Mouse (Mus musculus) testis, adult 2 months (tissue): ENCODE measurements around the gene Ppp2r2c. TPM values are rescaled to one million over a fixed set of nuclear protein-coding genes. Genes with fewer than 3 reads are reported as not detected.

Source experiments
- H3K27ac ChIP-seq: fragments of 200-500 bp; 2 replicates; pipeline ENCODE4 v1.5.1; 2012; ENCODE audit warnings: low read depth, low read length; ENCODE audit not compliant: control insufficient read depth, insufficient read depth
- H3K27me3 ChIP-seq: fragments of 200-500 bp; 2 replicates; pipeline ENCODE4 v1.6.1; 2012; ENCODE audit warnings: mild to moderate bottlenecking, low read length, moderate library complexity; ENCODE audit not compliant: control insufficient read depth, insufficient read depth
- H3K36me3 ChIP-seq: fragments of 200-500 bp; 2 replicates; pipeline ENCODE4 v1.6.1; 2012; ENCODE audit warnings: mild to moderate bottlenecking, low read length; ENCODE audit not compliant: control insufficient read depth, insufficient read depth
- H3K4me1 ChIP-seq: fragments of 200-500 bp; 2 replicates; pipeline ENCODE4 v1.6.1; 2012; ENCODE audit warnings: low read length; ENCODE audit not compliant: control insufficient read depth, insufficient read depth
- H3K4me3 ChIP-seq: fragments of 200-500 bp; 2 replicates; pipeline ENCODE4 v1.5.1; 2012; ENCODE audit warnings: low read depth, mild to moderate bottlenecking, low read length, moderate library complexity, mixed read lengths; ENCODE audit not compliant: control insufficient read depth
- CTCF ChIP-seq: fragments of 200-500 bp; IDR thresholded peaks from 2 replicates; pipeline ENCODE4 v1.5.1; 2012; ENCODE audit warnings: low read depth, mild to moderate bottlenecking, inconsistent platforms, low read length, moderate library complexity; ENCODE audit not compliant: control insufficient read depth, insufficient read depth, insufficient replicate concordance
- POLR2A ChIP-seq: fragments of 200-500 bp; IDR thresholded peaks from 2 replicates; pipeline ENCODE4 v1.6.1; 2012; ENCODE audit warnings: low read depth, mild to moderate bottlenecking, inconsistent platforms, low read length, moderate library complexity; ENCODE audit not compliant: control insufficient read depth
- polyA plus RNA-seq: library from polyadenylated mRNA; depleted of rRNA; stranded (reverse); fragments of >200 nt; gene quantifications from 2 replicates; pipeline ENCODE4 v1.2.3, GENCODE M21; 2012

The Ppp2r2c gene
- polyA plus RNA-seq, 1 experiment, result 0.68 TPM

GRCm38 (mm10) chr5:36979631-36980030 lies 111.3 kb downstream of the Ppp2r2c start:
- Histone ChIP-seq H3K27me3 (no peaks in the 10 kb centered on the region), H3K4me1 (no peaks in the 10 kb centered on the region), H3K4me3 (no peak overlapping the region), H3K27ac (no peak overlapping the region), H3K36me3 (no peaks in the 10 kb centered on the region)
- TF ChIP-seq CTCF (no peak), POLR2A (no peak)

- Histone ChIP-seq H3K27ac (no peak overlapping the region), H3K4me3 (no peak overlapping the region), H3K4me1 (no peaks in the 10 kb centered on the region), H3K36me3 (no peaks in the 10 kb centered on the region), H3K27me3 (no peaks in the 10 kb centered on the region)
- TF ChIP-seq POLR2A (no peak), CTCF (no peak)
Measured at GRCm38 (mm10) chr5:36982271-36982670, 114.0 kb downstream of the Ppp2r2c start.

- Histone ChIP-seq H3K4me1 (peaks cover 3% of the 10 kb centered on the region), H3K36me3 (no peaks in the 10 kb centered on the region), H3K27me3 (no peaks in the 10 kb centered on the region), H3K27ac (no peak overlapping the region), H3K4me3 (no peak overlapping the region)
- TF ChIP-seq POLR2A, result no peak
- no peak for TF ChIP-seq CTCF
Measured at GRCm38 (mm10) chr5:36986617-36987016, 118.3 kb downstream of the Ppp2r2c start.

GRCm38 (mm10) chr5:36988124-36988780 lies 119.9 kb downstream of the Ppp2r2c start:
- TF ChIP-seq CTCF (no peak), POLR2A (no peak)
- H3K27ac ChIP-seq, result no peak overlapping the region

GRCm38 (mm10) chr5:36988781-36989624 lies 120.7 kb downstream of the Ppp2r2c start, which contains the start of gene Wfs1:
Gene Wfs1, minus strand, starts transcription at chr5:36989205.
- H3K4me1 ChIP-seq, result peaks cover 3% of the 10 kb centered on the region
- no peaks in the 10 kb centered on the region for H3K36me3 ChIP-seq
- H3K4me3 ChIP-seq, result peak within 1 kb of the TSS; percentile 87
- no peaks in the 10 kb centered on the region for H3K27me3 ChIP-seq
- TF ChIP-seq CTCF (no peak), POLR2A (peak; percentile 15; the same call in 1 of the 2 replicates)
- H3K27ac ChIP-seq, result no peak within 1 kb of the TSS

More at GRCm38 (mm10) chr5:36988124-36988780, 119.9 kb downstream of the Ppp2r2c start:
- Histone ChIP-seq H3K4me3 (peak overlapping the region; percentile 87), H3K27me3 (no peaks in the 10 kb centered on the region), H3K4me1 (peaks cover 3% of the 10 kb centered on the region), H3K36me3 (no peaks in the 10 kb centered on the region)

GRCm38 (mm10) chr5:36989625-36989977 lies 121.3 kb downstream of the Ppp2r2c start:
- no peaks in the 10 kb centered on the region for H3K27me3 ChIP-seq
- TF ChIP-seq POLR2A, result no peak
- no peak for TF ChIP-seq CTCF
- H3K36me3 ChIP-seq, result no peaks in the 10 kb centered on the region
- H3K27ac ChIP-seq, result no peak overlapping the region
- peak overlapping the region; percentile 35 for H3K4me3 ChIP-seq
- peaks cover 3% of the 10 kb centered on the region for H3K4me1 ChIP-seq

GRCm38 (mm10) chr5:36990196-36990595 lies 121.9 kb downstream of the Ppp2r2c start:
- Histone ChIP-seq H3K4me3 (no peak overlapping the region), H3K36me3 (no peaks in the 10 kb centered on the region), H3K4me1 (peaks cover 3% of the 10 kb centered on the region), H3K27ac (no peak overlapping the region), H3K27me3 (no peaks in the 10 kb centered on the region)
- TF ChIP-seq POLR2A (no peak), CTCF (no peak)
